Mouse (Mus musculus): Measurements from ENCODE around the gene Dkk3.

Gene Dkk3

DNA sequence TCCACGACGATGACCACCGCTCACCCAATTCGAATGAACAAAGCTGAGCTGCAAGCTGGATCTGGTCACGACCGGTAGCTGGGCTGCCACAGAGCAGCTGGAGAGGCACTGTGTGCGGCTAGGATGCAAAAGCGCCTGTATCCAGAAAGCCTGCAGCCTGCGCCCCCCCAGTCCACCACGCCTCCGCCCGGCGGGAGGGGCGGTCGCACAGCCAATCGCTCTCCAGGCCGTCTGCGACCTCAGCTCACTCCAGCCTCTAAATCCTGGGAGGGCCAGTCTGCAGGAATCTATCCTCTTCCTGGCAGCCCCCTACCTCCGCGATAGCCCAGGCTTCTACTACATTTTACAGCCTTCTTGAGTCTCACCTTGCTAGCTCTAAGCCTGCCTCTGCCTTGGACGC is at the start of gene Dkk3:
TSS of gene Dkk3 (minus strand) at position 116 of the 400 bp plus-strand sequence.
- in situ Hi-C loops (cut with MboI, MseI) = no loop called here

DNA sequence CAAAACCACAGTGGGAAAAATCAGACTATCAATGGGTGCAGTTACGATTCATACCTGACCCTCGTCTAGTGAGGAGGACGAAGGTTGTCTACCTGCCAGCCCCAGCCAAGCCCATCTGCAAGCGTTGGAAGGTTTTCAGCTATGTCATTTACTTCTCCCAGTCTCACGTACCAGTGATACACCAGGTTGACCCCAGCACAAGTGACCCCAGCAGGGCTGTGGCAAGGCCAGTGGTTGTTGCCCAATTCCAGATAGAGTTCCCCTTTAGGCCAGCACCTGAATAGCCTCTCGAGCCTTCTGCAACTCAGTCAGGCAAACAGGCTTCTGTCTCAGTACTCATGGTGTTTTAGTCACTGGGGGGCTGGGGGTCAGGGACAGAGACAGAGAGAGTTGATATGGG is 48.9 kb upstream of the Dkk3 start:
- in situ Hi-C loops (cut with MboI, MseI) = no loop called here

DNA sequence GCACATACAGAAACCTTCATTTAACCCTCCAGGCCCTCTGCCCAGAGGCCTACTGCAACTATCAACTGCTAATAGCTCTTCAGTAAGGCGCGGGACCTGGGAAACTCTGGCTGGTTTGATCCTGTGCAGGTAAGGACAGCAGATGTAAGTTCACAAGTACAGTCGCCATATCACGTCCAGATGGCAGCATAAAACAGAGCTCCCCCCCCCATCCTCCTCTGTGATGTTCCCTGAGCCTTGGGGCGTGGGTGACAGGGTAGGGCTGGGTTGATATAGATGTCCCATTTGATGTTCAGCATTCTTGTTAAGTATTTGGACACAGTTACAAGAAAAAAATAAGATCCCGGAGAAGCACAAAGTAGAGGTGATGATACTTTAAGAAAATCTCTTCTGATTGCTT is 46.7 kb upstream of the Dkk3 start:
- in situ Hi-C loops (cut with MboI, MseI) = no loop called here

DNA sequence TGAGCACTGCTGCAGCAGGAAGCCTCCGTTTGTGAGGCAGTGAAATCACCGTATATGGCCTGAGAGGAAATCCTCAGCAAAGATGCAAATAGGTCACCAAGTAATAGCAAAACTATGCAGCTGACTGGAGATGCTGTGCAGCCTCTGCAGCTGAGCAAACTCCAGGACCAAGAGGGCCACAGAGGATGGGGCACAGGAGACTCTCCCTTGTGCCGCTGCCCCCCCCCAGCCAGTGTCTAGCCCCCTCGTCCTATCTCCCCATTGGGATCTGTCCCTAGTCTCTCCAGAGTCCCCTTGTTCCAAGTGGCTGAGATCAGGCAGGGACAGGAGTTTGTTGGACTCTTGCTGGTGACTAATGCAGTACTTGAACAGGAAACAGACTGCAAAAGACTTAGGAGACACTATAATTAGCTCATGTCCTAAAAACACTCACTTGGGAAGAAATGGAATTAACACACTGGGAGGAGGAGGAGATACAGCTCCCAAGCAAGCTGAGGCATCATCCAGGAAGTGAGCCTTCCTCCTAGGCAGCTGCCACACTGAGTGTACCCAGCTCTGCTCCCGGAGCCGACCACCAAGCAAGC is 45.6 kb upstream of the Dkk3 start:
- in situ Hi-C loops (cut with MboI, MseI) = no loop called here

DNA sequence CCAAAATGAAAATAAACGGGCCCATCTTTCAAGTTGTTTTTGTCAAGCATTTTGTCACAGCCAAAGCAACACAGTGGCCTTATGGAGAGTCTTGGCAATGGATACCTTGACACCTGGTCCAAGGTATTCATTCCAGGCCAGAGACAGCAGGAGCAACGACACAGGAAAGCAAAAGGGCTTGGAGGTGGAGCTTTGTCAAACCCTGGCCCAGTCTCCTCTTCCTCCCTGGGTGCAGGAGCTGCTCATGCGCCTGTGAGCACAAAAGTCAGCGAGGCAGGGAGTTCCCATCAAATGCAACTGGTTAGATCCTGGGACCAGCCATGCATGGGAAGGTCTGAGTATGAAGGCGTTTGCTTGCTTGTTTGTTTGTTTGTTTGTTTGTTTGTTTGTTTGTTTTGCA is 45.1 kb upstream of the Dkk3 start:
- in situ Hi-C loops (cut with MboI, MseI) = no loop called here

DNA sequence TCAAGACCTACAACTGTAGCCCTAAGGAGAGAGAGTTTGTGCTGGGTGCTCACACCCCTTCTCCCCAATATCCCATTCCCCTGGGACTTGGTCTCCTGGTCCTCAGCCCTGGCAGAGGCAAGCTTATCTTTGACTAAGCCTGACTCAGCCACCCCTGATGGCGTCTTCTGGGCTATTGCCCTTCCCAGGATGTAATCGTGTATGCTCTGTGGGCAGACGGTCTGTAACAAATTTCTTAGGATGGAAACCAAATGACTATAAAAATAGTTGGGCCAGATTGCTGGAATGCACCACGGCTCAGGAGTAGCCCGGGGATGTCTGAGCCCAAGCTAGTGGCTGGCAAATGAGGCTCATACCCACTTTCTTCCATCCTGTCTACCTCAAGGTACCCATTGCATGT is 44.0 kb upstream of the Dkk3 start:
- in situ Hi-C loops (cut with MboI, MseI) = no loop called here

DNA sequence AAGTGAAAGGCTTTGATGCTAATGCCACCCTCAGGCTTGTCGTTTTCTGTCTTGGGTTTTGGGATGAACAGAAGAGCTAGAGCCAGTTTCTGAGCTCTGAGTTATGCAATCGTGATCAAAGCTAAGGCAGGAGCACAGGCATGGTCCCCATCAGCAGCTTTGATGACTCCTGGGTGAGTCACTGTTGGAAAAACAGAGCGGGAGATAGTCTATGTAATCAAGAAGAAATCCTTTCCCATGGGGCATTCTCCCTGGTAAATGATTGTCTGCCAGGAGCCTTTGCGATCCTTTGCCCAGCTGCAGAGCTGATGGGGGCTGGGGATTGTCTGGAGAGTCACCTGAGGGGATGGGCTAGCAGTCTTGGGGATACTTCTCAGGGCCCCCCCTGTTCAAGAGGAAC is 43.3 kb upstream of the Dkk3 start:
- in situ Hi-C loops (cut with MboI, MseI) = no loop called here

DNA sequence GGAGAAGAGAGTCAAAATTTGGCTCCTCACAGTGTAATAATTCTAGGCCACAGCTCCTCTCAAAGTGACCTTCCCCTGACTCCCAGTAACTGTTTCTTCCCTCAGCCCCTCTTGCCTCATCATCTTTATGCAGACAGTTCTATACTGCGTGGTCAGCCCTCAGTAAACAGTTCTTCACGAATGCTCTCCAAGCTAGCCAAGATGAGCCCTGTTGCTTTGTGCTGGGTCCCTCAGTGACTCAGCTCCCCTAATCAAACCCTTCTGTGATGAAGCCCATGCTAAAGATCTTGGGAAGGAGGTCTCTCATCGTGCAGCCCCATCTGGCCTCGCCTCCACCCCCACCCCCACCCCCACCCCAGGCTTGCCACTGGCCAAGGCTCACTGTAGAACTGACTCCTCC is 41.9 kb upstream of the Dkk3 start:
- in situ Hi-C loops (cut with MboI, MseI) = no loop called here

DNA sequence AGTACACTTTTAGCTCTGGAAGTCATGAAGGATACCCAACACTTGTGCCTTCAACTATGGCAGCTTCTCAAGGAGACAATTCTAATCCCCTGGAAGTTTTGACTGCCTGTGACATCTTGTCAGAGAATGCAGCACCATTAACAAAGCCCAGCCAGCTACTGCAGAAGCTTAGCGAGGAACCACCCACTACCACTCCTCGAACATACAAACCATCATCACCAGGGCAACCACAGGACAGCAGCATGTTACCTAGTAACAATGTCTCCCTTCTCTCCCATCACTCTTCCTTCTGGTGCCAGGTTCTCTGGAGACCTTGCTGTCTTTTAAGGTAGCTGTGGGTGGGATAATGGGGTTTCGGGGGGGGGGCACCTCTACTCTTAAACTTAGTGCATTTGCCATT is 40.5 kb upstream of the Dkk3 start:
- in situ Hi-C loops (cut with MboI, MseI) = no loop called here

DNA sequence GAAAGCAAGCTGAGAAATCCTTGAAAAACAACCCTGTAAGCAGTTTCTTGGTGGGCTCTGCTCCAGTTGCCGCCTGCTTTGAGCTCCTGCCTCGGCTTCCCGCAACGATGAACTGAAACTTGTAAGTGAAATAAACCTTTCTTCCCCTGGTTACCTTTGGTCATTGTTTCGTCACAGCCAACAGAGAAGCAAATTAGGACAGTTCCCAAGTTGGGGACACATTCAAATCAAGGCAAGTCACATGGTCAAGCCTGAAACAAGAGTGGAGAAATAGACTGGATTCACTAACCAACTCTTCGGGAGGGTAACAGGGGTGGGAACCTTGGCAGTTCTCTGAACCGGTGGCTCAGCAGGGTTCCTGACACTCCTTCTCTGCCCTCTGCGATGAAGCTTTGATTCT is 38.6 kb upstream of the Dkk3 start:
- in situ Hi-C loops (cut with MboI, MseI) = no loop called here

DNA sequence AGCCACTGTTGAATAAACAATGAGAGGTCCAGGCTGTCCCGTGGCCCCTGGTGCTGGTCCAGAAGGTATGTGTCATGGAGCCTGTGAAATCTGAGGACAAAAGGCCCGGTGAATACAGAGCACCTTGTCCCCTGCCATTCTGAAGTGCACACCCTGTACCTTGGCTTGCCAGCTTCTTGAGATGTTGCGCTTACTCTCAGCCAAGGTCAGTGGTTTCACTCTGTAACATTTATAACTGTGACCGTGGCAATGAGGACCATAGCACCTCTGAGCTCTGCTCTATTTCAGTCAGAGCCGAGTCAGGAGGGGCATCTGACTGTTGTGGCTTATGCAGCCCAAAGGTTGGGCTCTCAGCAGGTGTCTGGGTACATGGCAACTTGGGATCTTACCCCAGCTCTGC is 35.4 kb upstream of the Dkk3 start:
- in situ Hi-C loops (cut with MboI, MseI) = no loop called here

DNA sequence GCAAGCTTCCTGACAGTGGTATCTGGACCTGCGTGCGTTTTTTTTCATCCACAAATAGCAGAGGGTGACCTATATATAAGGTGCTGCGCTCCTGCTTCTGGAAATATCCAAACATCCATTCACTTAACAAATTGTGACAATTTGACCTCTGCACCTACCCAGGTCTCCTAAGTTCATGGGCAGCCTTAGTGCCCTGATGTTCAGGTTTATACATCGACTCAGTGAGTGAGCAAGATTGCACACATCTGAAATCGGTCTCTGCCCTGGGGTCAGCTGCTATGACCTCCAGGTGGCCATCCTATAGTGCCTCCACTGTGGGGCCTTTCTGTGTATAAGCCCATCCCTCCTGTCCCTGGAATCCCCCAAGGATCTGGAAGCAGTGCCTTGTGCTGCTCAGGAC is 33.9 kb upstream of the Dkk3 start:
- in situ Hi-C loops (cut with MboI, MseI) = no loop called here

DNA sequence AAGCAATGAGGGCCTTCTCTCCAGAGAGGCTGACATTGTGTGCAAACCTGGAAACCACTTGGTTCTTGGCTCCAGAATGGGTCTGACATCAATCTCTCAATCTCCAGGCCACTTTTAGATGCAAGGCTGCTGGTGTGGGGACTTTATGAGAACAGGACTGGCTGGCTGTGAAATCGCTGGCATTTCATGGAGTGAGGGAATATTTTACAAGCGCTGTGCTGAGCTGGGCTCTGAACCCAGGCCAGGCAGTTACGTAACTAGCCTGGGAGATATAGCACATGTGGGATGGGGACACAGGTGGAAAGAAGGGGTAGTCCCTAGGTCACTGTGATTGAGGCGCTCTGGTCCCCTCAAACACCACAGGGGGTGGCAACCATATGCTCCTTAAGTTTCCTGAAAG is 33.4 kb upstream of the Dkk3 start:
- in situ Hi-C loops (cut with MboI, MseI) = no loop called here

DNA sequence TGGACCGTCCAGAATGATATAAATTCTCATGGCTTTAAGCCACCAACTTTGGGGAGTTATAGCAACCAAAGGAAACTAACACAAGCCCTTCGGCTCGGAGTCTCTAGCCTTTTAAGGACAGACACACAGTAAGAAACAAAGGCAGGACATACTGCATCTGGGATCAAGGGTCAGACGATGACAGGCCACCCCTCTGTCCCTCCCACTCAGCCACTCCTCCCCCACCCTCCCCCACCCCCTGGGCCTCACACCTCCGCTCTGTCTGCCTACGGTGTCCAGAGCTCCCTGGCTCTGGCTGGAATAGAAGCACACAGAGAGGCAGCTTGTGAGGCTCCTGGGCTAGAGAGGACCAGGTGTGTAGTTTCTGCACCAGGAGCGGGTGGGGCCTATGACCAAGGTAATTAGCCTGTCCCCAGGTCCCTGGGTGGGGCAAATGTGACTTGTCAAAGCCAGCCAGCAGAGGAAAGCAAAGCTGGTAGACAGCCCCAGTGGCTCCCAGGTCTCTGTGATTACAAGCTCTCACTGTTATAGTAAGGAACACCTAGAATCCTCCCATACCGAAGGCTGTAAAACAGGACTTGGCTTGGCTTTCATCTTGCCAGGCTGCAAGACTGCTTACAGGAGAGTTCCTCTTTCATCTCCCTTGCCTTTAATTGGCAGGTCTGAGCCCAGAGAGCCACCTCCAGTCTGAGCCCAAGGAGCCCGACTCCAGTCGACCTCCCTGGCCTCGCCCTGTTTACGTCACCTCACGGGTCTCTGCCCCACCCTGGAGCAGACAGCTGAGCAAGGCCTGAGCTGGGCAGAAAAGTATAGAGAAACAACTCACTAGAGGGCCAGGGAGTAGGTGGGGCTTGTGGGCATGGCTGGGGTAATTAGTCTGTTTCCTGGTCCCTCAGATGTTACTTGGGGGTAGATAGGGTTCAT is 28.9 kb upstream of the Dkk3 start:
- in situ Hi-C loops (cut with MboI, MseI) = no loop called here

DNA sequence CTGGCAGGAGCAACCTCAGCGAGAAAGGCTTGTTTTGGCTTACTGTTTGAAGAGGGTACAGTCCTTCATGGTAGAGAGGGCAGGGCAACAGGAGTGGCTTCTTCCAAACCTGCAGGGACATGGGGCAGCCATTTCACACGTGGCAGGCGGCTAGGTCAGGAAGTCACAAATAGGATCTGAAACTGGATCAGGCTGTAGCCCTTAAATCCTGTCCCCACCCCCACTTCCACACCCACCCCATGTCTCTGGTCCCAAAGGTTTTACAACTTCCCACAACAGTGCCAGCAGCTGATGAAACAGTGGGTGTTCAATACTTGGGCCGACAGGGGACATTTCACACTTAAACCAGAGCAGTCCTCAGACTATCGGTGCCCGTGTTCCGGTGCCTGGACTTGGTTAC is 28.0 kb upstream of the Dkk3 start:
- in situ Hi-C loops (cut with MboI, MseI) = no loop called here

DNA sequence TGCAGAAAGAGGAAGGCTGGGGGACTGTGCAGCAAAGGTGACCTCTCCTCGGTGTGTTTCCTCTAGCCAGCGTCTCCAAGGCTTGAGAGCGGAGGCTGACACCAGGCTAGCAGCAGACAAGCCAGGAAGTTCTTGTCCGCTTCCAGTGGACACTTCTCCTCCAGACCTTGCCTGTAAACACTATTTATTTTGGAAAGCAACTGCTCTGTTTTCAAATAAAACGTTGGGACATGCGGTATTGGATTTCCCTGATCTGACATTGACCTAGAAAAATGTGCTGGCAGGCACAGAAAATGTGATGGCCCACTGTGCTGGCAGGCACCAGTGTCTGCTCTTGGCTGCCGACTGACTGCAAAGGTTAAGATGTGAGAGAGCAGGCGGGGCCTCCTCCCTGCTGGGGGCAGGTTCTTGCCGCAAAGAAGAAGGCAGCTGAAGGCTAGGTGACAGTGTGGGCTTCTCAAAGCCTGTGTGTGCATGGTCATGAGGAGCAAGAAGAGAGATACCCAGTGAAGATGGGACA is 26.4 kb upstream of the Dkk3 start:
- in situ Hi-C loops (cut with MboI, MseI) = no loop called here

DNA sequence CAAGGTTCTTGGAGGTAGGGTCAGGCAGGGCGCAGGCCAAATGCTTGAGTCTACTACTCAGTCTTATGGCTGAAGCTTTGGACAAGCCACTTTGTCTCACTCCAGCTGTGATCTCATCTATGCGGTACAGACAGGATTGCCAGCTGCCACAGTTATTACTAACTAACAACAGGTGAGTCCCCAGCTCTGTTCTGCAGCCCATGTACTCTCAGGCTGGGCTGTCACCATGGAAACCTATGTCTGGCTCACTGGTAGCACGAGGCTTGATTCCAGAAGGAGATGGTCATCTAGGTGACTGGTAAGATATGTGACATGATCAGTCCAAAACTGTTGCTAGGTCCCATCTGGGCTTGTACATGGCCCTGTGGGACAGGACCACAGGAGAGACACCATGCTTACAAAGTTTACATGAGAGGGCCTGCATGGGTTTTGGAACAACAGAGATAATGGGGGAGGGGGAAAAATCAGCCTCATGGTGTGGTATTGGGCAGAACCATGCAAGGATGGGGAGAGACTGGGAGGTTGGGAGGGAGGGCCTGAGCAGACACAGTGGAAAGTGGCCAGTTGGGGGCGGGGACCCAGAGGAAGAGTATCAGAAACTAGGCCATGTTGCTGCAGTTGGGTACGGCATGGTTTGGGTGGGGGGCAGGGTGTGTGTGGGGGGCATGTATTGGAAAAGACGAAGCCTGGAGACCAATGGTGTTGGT is 25.8 kb upstream of the Dkk3 start:
- in situ Hi-C loops (cut with MboI, MseI) = loop anchor here (5.0 kb wide), 1 partner anchor 183 kb away; no protein-coding TSS in a partner anchor

DNA sequence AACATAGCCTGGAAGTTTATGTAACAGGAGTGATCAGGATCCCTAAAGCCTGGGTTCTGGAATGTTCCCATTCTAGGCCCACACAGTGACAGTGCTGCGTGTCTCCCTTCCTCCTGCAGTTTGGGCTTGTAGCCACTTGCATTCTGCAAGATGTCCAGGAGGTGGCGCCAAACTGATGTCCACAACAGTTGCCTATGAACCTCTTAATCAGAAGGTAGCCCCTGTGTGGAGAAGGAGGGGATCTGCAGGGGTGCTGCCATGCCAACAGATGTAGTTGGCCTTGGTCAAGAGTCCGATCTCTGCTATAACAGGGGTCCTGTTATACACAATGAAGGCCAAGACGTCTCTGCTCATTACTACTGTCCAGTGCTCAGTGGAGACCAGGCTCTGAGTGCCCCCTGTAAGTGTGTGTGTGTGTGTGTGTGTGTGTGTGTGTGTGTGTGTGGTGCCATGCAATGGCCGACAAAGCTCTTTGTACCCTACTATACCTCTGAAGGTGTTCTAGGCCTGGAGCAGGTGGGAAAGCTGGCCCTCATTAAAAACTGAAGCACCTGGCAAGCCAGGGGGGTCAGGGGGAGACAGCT is 24.5 kb upstream of the Dkk3 start:
- in situ Hi-C loops (cut with MboI, MseI) = loop anchor here (5.0 kb wide), 1 partner anchor 184 kb away; no protein-coding TSS in a partner anchor

DNA sequence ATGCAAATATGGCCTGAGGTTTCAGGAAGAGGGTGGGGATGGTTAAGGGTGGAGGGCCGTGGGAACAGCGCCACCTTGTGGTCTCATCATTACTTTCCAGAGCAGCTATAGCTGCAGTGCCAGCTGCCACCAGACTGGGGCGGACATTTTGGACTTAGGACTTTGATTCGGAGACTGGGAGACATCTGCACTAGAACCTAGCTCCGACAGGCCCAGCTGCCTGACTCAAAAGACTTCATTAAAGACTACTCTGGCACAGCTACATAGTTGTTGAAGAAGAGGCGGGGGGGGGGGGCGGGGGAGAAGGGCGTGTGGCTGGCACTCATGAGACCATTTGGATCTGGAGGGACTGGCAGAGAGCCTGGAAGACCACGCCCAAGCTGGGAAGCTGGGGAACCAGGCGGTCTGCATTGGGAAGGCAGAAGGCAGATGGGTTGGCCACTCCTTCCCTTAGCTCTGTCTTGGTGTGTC is 21.4 kb upstream of the Dkk3 start:
- in situ Hi-C loops (cut with MboI, MseI) = loop anchor here (5.0 kb wide), 1 partner anchor 187 kb away; no protein-coding TSS in a partner anchor

DNA sequence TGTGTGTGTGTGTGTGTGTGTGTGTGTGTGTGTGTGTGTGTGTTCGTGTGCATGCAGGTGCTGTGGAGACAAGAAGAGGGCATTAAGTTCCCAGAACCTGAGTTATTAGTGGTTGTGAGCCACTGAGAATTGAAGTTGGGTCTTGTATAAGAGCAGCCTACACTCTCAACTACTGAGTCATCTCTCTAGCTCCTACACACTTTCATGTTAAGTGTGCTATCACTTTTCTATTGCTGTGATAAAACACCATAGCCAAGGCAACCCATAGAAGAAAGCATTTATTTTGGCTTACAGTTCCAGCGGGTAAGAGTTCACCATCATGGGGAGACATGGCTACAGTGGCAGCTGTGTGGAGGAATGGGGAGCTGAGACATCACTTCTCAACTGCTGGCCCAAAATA is 17.8 kb upstream of the Dkk3 start:
- in situ Hi-C loops (cut with MboI, MseI) = no loop called here

DNA sequence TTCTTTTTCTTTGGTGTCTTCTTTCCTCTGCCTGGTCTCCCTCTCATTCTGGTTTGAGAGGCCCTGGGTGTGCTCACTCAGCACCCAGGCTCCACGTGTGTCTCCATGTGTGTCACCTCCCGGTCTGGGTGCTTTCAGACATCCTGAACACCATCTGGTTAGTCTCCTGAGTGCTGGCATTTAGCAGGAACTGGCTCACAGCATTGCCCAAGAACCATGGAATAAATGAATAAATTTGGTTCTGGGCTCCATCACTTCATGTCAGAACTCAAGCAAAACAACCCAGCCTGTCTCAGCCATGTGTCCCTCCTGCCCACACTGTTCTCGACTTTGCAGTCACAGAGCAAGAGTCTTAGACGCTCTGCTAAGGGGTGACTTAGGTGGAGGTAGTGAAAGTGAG is 13.8 kb upstream of the Dkk3 start:
- in situ Hi-C loops (cut with MboI, MseI) = no loop called here
